In the genomic region with DNA sequence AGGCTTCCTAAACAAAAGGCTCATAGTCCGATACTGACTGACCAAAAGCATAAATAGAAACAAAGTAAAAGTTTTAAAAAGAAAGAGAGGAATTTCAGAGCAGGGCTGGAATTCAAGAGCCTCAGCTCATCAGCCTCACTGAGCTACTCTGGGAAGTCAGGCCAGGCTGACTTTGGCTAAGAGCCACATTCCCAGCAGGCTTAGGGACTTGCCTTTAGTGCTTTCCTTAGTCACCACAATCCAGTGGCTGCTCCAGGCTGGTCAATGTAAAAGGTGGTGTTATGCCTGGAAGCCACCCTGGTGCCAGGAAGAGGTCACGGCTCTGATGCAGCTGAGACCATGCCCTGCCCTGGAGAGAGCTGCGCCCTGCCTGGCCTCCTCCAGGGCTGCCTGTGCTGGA, we compare ENCODE assay signal across 9 mouse cellular contexts. TPM values are rescaled to one million over a fixed set of nuclear protein-coding genes. Genes with fewer than 3 reads are reported as not detected.
DNase-seq lines count a peak whose midpoint lies in the region; ATAC-seq and TF ChIP-seq lines count a peak whose summit lies in the region.
"Had no signal": no experiment of that assay in that cellular context is flagged by ENCODE, and none has a peak within 500 bp of the region (broad histone marks: within the 10 kb centered on the region; RNA-seq: fewer than 3 reads in every experiment).

No protein-coding gene starts in this region.

- H3K9me3 ChIP-seq in kidney, postnatal 0 days (replicated peaks; ENCODE audit: low read length), result no peaks in the 10 kb centered on the region
- H3K9me3 ChIP-seq in limb, embryonic 15.5 days, result no peaks in the 10 kb centered on the region

- no peaks in the 10 kb centered on the region for H3K27me3 ChIP-seq in kidney, postnatal 0 days (ENCODE audit: insufficient read depth, low read length)
- H3K27me3 ChIP-seq in limb, embryonic 15.5 days, result no peaks in the 10 kb centered on the region

- DNase-seq in kidney, postnatal 0 days (ENCODE audit: low spot score), result peak; percentile 23
- no peak for DNase-seq in kidney, adult 18-20 months
- peak; percentile 82 for DNase-seq in adipocyte (ENCODE audit: low spot score)
- peak; percentile 65 for DNase-seq in cerebellum, adult 11 months
- DNase-seq in urinary bladder, postnatal 25 days (ENCODE audit: low spot score), result no peak

- H3K36me3 ChIP-seq in kidney, postnatal 0 days (ENCODE audit: insufficient read depth, low read length), result no peaks in the 10 kb centered on the region
- no peaks in the 10 kb centered on the region for H3K36me3 ChIP-seq in limb, embryonic 15.5 days

- no peak overlapping the region for H3K9ac ChIP-seq in kidney, postnatal 0 days (ENCODE audit: low read depth, low read length)
- no peak overlapping the region for H3K9ac ChIP-seq in limb, embryonic 15.5 days

- no peak overlapping the region for H3K4me2 ChIP-seq in kidney, postnatal 0 days (ENCODE audit: low read length)
- no peak overlapping the region for H3K4me2 ChIP-seq in limb, embryonic 15.5 days

- no peak for ATAC-seq in kidney, postnatal 0 days (replicated peaks; ENCODE audit: low FRiP score, low read depth)
- peak; percentile 48; the same call in 1 of the 2 replicates for ATAC-seq in limb, embryonic 15.5 days (ENCODE audit: insufficient number of reproducible peaks, low FRiP score, low TSS enrichment, low read depth)
- ATAC-seq in megakaryocyte, adult 5-6 weeks (ENCODE audit: poor library complexity, severe bottlenecking), result no peak

- 70% methylated on average over 3 of the region's 3 CpGs for WGBS in kidney, postnatal 0 days
- 71% methylated on average over 3 of the region's 3 CpGs for WGBS in limb, embryonic 15.5 days

- no peaks in the 10 kb centered on the region for H3K4me1 ChIP-seq in kidney, postnatal 0 days (replicated peaks; ENCODE audit: insufficient read depth, low read length)
- H3K4me1 ChIP-seq in limb, embryonic 15.5 days, result peaks cover 6% of the 10 kb centered on the region; the same call in 1 of the 2 replicates

- no peak overlapping the region for H3K27ac ChIP-seq in kidney, postnatal 0 days
- H3K27ac ChIP-seq in limb, embryonic 15.5 days, result no peak overlapping the region; the same call in 1 of the 2 replicates

- no peak overlapping the region for H3K4me3 ChIP-seq in kidney, postnatal 0 days (replicated peaks; ENCODE audit: low read depth, low read length)
- no peak overlapping the region for H3K4me3 ChIP-seq in limb, embryonic 15.5 days

- TF ChIP-seq CTCF in kidney, postnatal 0 days (IDR thresholded peaks at IDR 0.05; ENCODE audit: low read depth), result no peak

RNA-seq across cellular contexts. Expression of a gene that starts 3.2 kb away (rescaled TPM):
- not detected in 2 replicates for polyA plus RNA-seq in kidney, postnatal 0 days (2015; fragmentation: Nextera tagmentation; extraction: Ambion mirVana)
- not detected in 2 replicates for polyA plus RNA-seq in limb, embryonic 15.5 days (2015; fragmentation: Nextera tagmentation; extraction: Ambion mirVana)
- not detected in 2 replicates for total RNA-seq in megakaryocyte, adult 5-6 weeks (2015)
- total RNA-seq in megakaryocyte, adult 5-6 weeks (2017), result not detected in 2 replicates
- polyA plus RNA-seq: large intestine, adult 2 months; stomach, embryonic 14.5 days had no signal

RNA-seq across cellular contexts. Expression of a gene that starts 8.6 kb away (rescaled TPM):
- 12.8 and 13.0 TPM in 2 replicates for polyA plus RNA-seq in kidney, postnatal 0 days (2015; fragmentation: Nextera tagmentation; extraction: Ambion mirVana)
- 7.8 and 8.0 TPM in 2 replicates for polyA plus RNA-seq in limb, embryonic 15.5 days (2015; fragmentation: Nextera tagmentation; extraction: Ambion mirVana)
- total RNA-seq in megakaryocyte, adult 5-6 weeks (2015), result 6.7 and 14.2 TPM in 2 replicates
- total RNA-seq in megakaryocyte, adult 5-6 weeks (2017), result 9.6 and 10.1 TPM in 2 replicates

RNA-seq across cellular contexts. Expression of a gene that starts 14.2 kb away (rescaled TPM):
- polyA plus RNA-seq in kidney, postnatal 0 days (2015; fragmentation: Nextera tagmentation; extraction: Ambion mirVana), result not detected in 2 replicates
- polyA plus RNA-seq in limb, embryonic 15.5 days (2015; fragmentation: Nextera tagmentation; extraction: Ambion mirVana), result 0.12 and 0.49 TPM in 2 replicates
- not detected in 2 replicates for total RNA-seq in megakaryocyte, adult 5-6 weeks (2015)
- not detected in 2 replicates for total RNA-seq in megakaryocyte, adult 5-6 weeks (2017)

RNA-seq across cellular contexts. Expression of a gene that starts 30.9 kb away (rescaled TPM):
- polyA plus RNA-seq in kidney, postnatal 0 days (2015; fragmentation: Nextera tagmentation; extraction: Ambion mirVana), result 0.13 and 0.14 TPM in 2 replicates
- 0.15 and 0.20 TPM in 2 replicates for polyA plus RNA-seq in limb, embryonic 15.5 days (2015; fragmentation: Nextera tagmentation; extraction: Ambion mirVana)
- not detected in 2 replicates for total RNA-seq in megakaryocyte, adult 5-6 weeks (2015)
- not detected in 2 replicates for total RNA-seq in megakaryocyte, adult 5-6 weeks (2017)

Comparison
In these comparisons a context has a peak if more than half of its experiments do, and no peak if none do; other contexts are left out.
1. DNase-seq: peak in kidney, postnatal 0 days (single experiment), adipocyte (single experiment) and cerebellum, adult 11 months (single experiment); none in kidney, adult 18-20 months (single experiment) and urinary bladder, postnatal 25 days (single experiment).